Mouse (Mus musculus): Measurements from ENCODE around the gene Krt35.

GRCm38 (mm10) chr11:100067293-100068036, 28.6 kb downstream of the Krt35 start:
- TF ChIP-seq CTCF (IDR thresholded peaks at IDR 0.05) (peak; percentile 55), EP300 (IDR thresholded peaks at IDR 0.05) (peak; percentile 92)
